Mouse (Mus musculus): ENCODE data around the gene Il20rb.

DNA sequence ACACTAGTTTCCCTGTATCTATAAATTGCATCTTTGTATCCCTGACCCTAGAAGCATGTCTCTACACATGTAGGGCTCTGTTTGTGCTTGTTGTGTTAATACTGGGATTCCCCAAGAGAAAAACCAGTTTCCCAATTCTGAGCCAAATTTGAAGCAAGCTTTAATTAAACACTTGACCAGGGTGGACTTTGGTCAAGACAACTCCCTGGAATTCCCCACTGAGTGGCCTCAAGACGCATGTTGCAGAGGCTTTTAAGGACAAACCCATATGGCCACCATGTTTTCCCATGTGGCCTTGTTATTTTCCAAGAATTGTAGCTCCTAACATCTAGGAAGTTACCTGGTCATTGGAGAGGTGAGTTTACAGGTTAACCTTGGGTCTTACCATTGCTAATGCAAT, 12.5 kb downstream of the Il20rb start:
- TF ChIP-seq POLR2A (IDR thresholded peaks at IDR 0.05; ENCODE audit: insufficient read depth, low read length) (no peak), EP300 (IDR thresholded peaks at IDR 0.05; ENCODE audit: insufficient read depth, low read depth, low read length) (no peak)
